Mouse (Mus musculus) heart, embryonic 14.5 days (tissue): ENCODE measurements around the gene Zbtb45. TPM values are rescaled to one million over a fixed set of nuclear protein-coding genes. Genes with fewer than 3 reads are reported as not detected.

ENCODE experiments used
- ATAC-seq: fragments of 200-750 bp; cut with Nextera tagmentation; 2 replicates; pipeline ENCODE4 v1.8.0; 2017; ENCODE audit warnings: low read depth, moderate TSS enrichment; ENCODE audit not compliant: insufficient number of reproducible peaks, insufficient read depth, low FRiP score
- H3K27ac ChIP-seq, 2 experiments: fragments of 200-500 bp in 1 of 2; fragments of 300-500 bp in 1 of 2; sonication (generic) in 1 of 2; replicated peaks in 1 of 2; 2 replicates each; pipeline ENCODE4 v1.5.1; 2012 to 2014; ENCODE audit warnings: low read depth in 2 of 2, low read length in 2 of 2, control low read depth in 1 of 2, mild to moderate bottlenecking in 1 of 2, mixed read lengths in 1 of 2; ENCODE audit not compliant: control insufficient read depth in 1 of 2, insufficient read depth in 1 of 2
- H3K27me3 ChIP-seq: fragments of 300-500 bp; sonication (generic); 2 replicates; pipeline ENCODE4 v1.6.1; 2014; ENCODE audit warnings: mild to moderate bottlenecking, low read length, control low read depth; ENCODE audit not compliant: control insufficient read depth, insufficient read depth
- H3K36me3 ChIP-seq: fragments of 300-500 bp; sonication (generic); 2 replicates; pipeline ENCODE4 v1.6.1; 2014; ENCODE audit warnings: mild to moderate bottlenecking, control low read depth, low read length, mixed read lengths; ENCODE audit not compliant: control insufficient read depth, insufficient read depth
- H3K4me1 ChIP-seq, 2 experiments: fragments of 200-500 bp in 1 of 2; fragments of 300-500 bp in 1 of 2; sonication (generic) in 1 of 2; 2 replicates each; pipeline ENCODE4 v1.6.1; 2012 to 2014; ENCODE audit warnings: low read length in 2 of 2, control low read depth in 1 of 2, mixed read lengths in 1 of 2; ENCODE audit not compliant: control insufficient read depth in 2 of 2, insufficient read depth in 2 of 2
- H3K4me2 ChIP-seq: fragments of 300-500 bp; sonication (generic); 2 replicates; pipeline ENCODE4 v1.6.1; 2014; ENCODE audit warnings: mild to moderate bottlenecking, low read length
- H3K4me3 ChIP-seq, 2 experiments: fragments of 200-500 bp in 1 of 2; fragments of 300-500 bp in 1 of 2; sonication (generic) in 1 of 2; 2 replicates each; pipeline ENCODE4 v1.5.1; 2012 to 2014; ENCODE audit warnings: low read length in 2 of 2, mild to moderate bottlenecking in 2 of 2, control low read depth in 1 of 2, low read depth in 1 of 2, moderate library complexity in 1 of 2; ENCODE audit not compliant: control insufficient read depth in 1 of 2, insufficient read depth in 1 of 2
- H3K9ac ChIP-seq: fragments of 300-500 bp; sonication (generic); 2 replicates; pipeline ENCODE4 v1.6.1; 2014; ENCODE audit warnings: mild to moderate bottlenecking, low read length
- H3K9me3 ChIP-seq: fragments of 300-500 bp; sonication (generic); 2 replicates; pipeline ENCODE4 v1.6.1; 2016; ENCODE audit warnings: low read length, control low read depth; ENCODE audit not compliant: control insufficient read depth
- WGBS: fragments of 180-500 bp; shearing (Covaris S2); extraction: QIAGEN DNeasy Blood & Tissue Kit; methylation state at CpG from one replicate; pipeline ENCODE4 v1.1.7; 2014; 5-methylcytosine and 5-hydroxymethylcytosine counted together
- polyA plus RNA-seq: library from polyadenylated mRNA; unstranded; fragments of >200 nt; fragmentation: Nextera tagmentation; extraction: Ambion mirVana; gene quantifications from 2 replicates; pipeline ENCODE4 v1.2.1, GENCODE M21; 2014

The Zbtb45 gene
- polyA plus RNA-seq, 1 experiment from 2014 or later = 17.2 TPM

- H3K36me3 ChIP-seq = no peaks in the 10 kb centered on the region
Observed at GRCm38 (mm10) chr7:12997230-12997629, 12.6 kb downstream of the Zbtb45 start.

GRCm38 (mm10) chr7:12995862-12996261 lies 14.0 kb downstream of the Zbtb45 start:
- Histone ChIP-seq H3K9ac (no peak overlapping the region), H3K9me3 (no peaks in the 10 kb centered on the region), H3K4me3 (no peak overlapping the region), H3K36me3 (no peaks in the 10 kb centered on the region), H3K27ac (no peak overlapping the region), H3K4me2 (no peak overlapping the region), H3K4me1 (no peaks in the 10 kb centered on the region), H3K27me3 (no peaks in the 10 kb centered on the region)
- no peak for ATAC-seq

More at GRCm38 (mm10) chr7:12997230-12997629, 12.6 kb downstream of the Zbtb45 start:
- Histone ChIP-seq H3K27me3 (no peaks in the 10 kb centered on the region), H3K9me3 (no peaks in the 10 kb centered on the region), H3K27ac (no peak overlapping the region), H3K4me3 (no peak overlapping the region), H3K4me1 (no peaks in the 10 kb centered on the region), H3K9ac (no peak overlapping the region), H3K4me2 (no peak overlapping the region)
- 59% methylated on average over 5 of the region's 5 CpGs for WGBS
- ATAC-seq = no peak

GRCm38 (mm10) chr7:12993148-12993547 lies 16.7 kb downstream of the Zbtb45 start:
- Histone ChIP-seq H3K4me1 (no peaks in the 10 kb centered on the region), H3K9me3 (no peaks in the 10 kb centered on the region), H3K9ac (no peak overlapping the region), H3K4me2 (no peak overlapping the region), H3K27me3 (no peaks in the 10 kb centered on the region), H3K4me3 (no peak overlapping the region), H3K36me3 (no peaks in the 10 kb centered on the region), H3K27ac (no peak overlapping the region)
- 80% methylated on average over 10 of the region's 10 CpGs for WGBS
- no peak for ATAC-seq

GRCm38 (mm10) chr7:12992222-12992621 lies 17.6 kb downstream of the Zbtb45 start:
- Histone ChIP-seq H3K27me3 (no peaks in the 10 kb centered on the region), H3K27ac (no peak overlapping the region), H3K36me3 (no peaks in the 10 kb centered on the region), H3K4me3 (no peak overlapping the region), H3K4me1 (no peaks in the 10 kb centered on the region), H3K9me3 (no peaks in the 10 kb centered on the region), H3K4me2 (no peak overlapping the region), H3K9ac (no peak overlapping the region)
- 5% methylated on average over 3 of the region's 3 CpGs for WGBS
- ATAC-seq = no peak

GRCm38 (mm10) chr7:12987409-12988189 lies 22.2 kb downstream of the Zbtb45 start:
- H3K9ac ChIP-seq = no peak overlapping the region
- H3K36me3 ChIP-seq = peaks cover 3% of the 10 kb centered on the region; the same call in 1 of the 2 replicates
- no peaks in the 10 kb centered on the region for H3K9me3 ChIP-seq
- H3K4me1 ChIP-seq = no peaks in the 10 kb centered on the region
- H3K27ac ChIP-seq = no peak overlapping the region
- ATAC-seq = no peak
- no peak overlapping the region for H3K4me2 ChIP-seq
- WGBS = 78% methylated on average over 8 of the region's 8 CpGs
- H3K27me3 ChIP-seq = no peaks in the 10 kb centered on the region
- H3K4me3 ChIP-seq = no peak overlapping the region

- Histone ChIP-seq H3K27me3 (no peaks in the 10 kb centered on the region), H3K4me2 (no peak overlapping the region), H3K4me3 (no peak overlapping the region), H3K27ac (no peak overlapping the region), H3K9me3 (no peaks in the 10 kb centered on the region), H3K4me1 (no peaks in the 10 kb centered on the region), H3K9ac (no peak overlapping the region), H3K36me3 (peaks cover 7% of the 10 kb centered on the region; the same call in 1 of the 2 replicates)
- no peak for ATAC-seq
- 80% methylated on average over 8 of the region's 8 CpGs for WGBS
Observed at GRCm38 (mm10) chr7:12986906-12987305, 22.9 kb downstream of the Zbtb45 start.

- no peaks in the 10 kb centered on the region for H3K9me3 ChIP-seq
- ATAC-seq = no peak
- H3K36me3 ChIP-seq = peaks cover 7% of the 10 kb centered on the region; the same call in 1 of the 2 replicates
- 78% methylated on average over 1 of the region's 1 CpGs for WGBS
- H3K4me1 ChIP-seq = no peaks in the 10 kb centered on the region
- H3K4me2 ChIP-seq = no peak overlapping the region
- no peak overlapping the region for H3K27ac ChIP-seq
- H3K27me3 ChIP-seq = no peaks in the 10 kb centered on the region
- no peak overlapping the region for H3K4me3 ChIP-seq
- no peak overlapping the region for H3K9ac ChIP-seq
Observed at GRCm38 (mm10) chr7:12985724-12986123, 24.1 kb downstream of the Zbtb45 start.

- 81% methylated on average over 7 of the region's 7 CpGs for WGBS
- Histone ChIP-seq H3K36me3 (peaks cover 7% of the 10 kb centered on the region; the same call in 1 of the 2 replicates), H3K9ac (no peak overlapping the region), H3K27me3 (no peaks in the 10 kb centered on the region), H3K4me1 (peaks cover 9% of the 10 kb centered on the region in 2 experiments), H3K4me3 (no peak overlapping the region), H3K9me3 (no peaks in the 10 kb centered on the region), H3K4me2 (no peak overlapping the region), H3K27ac (no peak overlapping the region)
- ATAC-seq = no peak
Observed at GRCm38 (mm10) chr7:12980291-12980690, 29.5 kb downstream of the Zbtb45 start.
